Mouse (Mus musculus) heart, embryonic 11.5 days (tissue): Measurements from ENCODE around the gene Ipo9. TPM values are rescaled to one million over a fixed set of nuclear protein-coding genes. Genes with fewer than 3 reads are reported as not detected.
"Not testable (repeated sequence)": the region's sequence is repeated elsewhere in the genome, so short reads cannot be mapped to it uniquely, and the experiment has no call there.

Experiments used
- ATAC-seq: fragments of 200-750 bp; cut with Nextera tagmentation; replicated peaks from 2 replicates; pipeline ENCODE4 v1.8.0; 2017; ENCODE audit warnings: moderate library complexity; ENCODE audit not compliant: insufficient number of reproducible peaks, low FRiP score, low TSS enrichment
- H3K27ac ChIP-seq: fragments of 300-500 bp; sonication (generic); 2 replicates; pipeline ENCODE4 v1.5.1; 2014; ENCODE audit warnings: mild to moderate bottlenecking, low read depth, low read length
- H3K27me3 ChIP-seq: fragments of 300-500 bp; sonication (generic); 2 replicates; pipeline ENCODE4 v1.6.1; 2014; ENCODE audit warnings: mild to moderate bottlenecking, low read length, mixed read lengths; ENCODE audit not compliant: control insufficient read depth, insufficient read depth
- H3K36me3 ChIP-seq: fragments of 300-500 bp; sonication (generic); 2 replicates; pipeline ENCODE4 v1.6.1; 2014; ENCODE audit warnings: mild to moderate bottlenecking, low read length, moderate library complexity, mixed read lengths; ENCODE audit not compliant: control insufficient read depth, insufficient read depth
- H3K4me1 ChIP-seq: fragments of 300-500 bp; sonication (generic); 2 replicates; pipeline ENCODE4 v1.6.1; 2014; ENCODE audit warnings: low read length; ENCODE audit not compliant: control insufficient read depth, insufficient read depth
- H3K4me2 ChIP-seq: fragments of 300-500 bp; sonication (generic); 2 replicates; pipeline ENCODE4 v1.6.1; 2014; ENCODE audit warnings: mild to moderate bottlenecking, moderate library complexity
- H3K4me3 ChIP-seq: fragments of 300-500 bp; sonication (generic); 2 replicates; pipeline ENCODE4 v1.5.1; 2014; ENCODE audit warnings: low read depth, low read length
- H3K9ac ChIP-seq: fragments of 300-500 bp; sonication (generic); 2 replicates; pipeline ENCODE4 v1.6.1; 2014; ENCODE audit warnings: mild to moderate bottlenecking, low read depth, low read length, moderate library complexity
- H3K9me3 ChIP-seq: fragments of 300-500 bp; sonication (generic); replicated peaks from 2 replicates; pipeline ENCODE4 v1.6.1; 2016; ENCODE audit warnings: low read length; ENCODE audit not compliant: control insufficient read depth
- WGBS: fragments of 180-500 bp; shearing (Covaris S2); extraction: QIAGEN DNeasy Blood & Tissue Kit; methylation state at CpG from one replicate; pipeline ENCODE4 v1.1.7; 2014; ENCODE audit not compliant: insufficient replicate concordance; 5-methylcytosine and 5-hydroxymethylcytosine counted together
- polyA plus RNA-seq: library from polyadenylated mRNA; unstranded; fragments of >200 nt; fragmentation: Nextera tagmentation; extraction: Ambion mirVana; gene quantifications from 2 replicates; pipeline ENCODE4 v1.2.1, GENCODE M21; 2014

The Ipo9 gene
- polyA plus RNA-seq, 1 experiment from 2014 or later = 132 TPM

GRCm38 (mm10) chr1:135384171-135384570, 46.1 kb downstream of the Ipo9 start:
- Histone ChIP-seq H3K27ac (no peak overlapping the region), H3K27me3 (no peaks in the 10 kb centered on the region), H3K4me1 (peaks cover 6% of the 10 kb centered on the region), H3K9me3 (no peaks in the 10 kb centered on the region), H3K4me3 (no peak overlapping the region), H3K36me3 (peaks cover 35% of the 10 kb centered on the region), H3K4me2 (no peak overlapping the region), H3K9ac (no peak overlapping the region)
- WGBS = 94% methylated on average over 5 of the region's 5 CpGs
- ATAC-seq = no peak

DNA sequence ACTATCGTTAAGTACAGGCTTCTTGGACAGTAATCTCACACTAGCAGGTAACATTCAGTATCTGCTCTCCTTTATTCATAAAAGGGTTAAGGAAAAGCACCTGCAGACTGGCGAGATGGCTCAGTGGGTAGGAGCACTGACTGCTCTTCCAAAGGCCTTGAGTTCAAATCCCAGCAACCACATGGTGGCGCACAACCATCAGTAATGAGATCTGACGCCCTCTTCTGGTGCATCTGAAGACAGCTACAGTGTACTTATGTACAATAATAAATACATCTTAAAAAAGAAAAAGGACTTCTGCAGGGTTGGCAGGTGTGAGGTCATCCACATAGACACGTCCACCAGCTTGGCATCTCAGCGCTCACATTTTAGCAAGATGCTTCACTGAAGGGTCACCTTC, 48.7 kb downstream of the Ipo9 start:
- not testable (repeated sequence) for H3K27me3 ChIP-seq, H3K9me3 ChIP-seq, H3K4me3 ChIP-seq, H3K27ac ChIP-seq, H3K9ac ChIP-seq, H3K4me2 ChIP-seq, ATAC-seq
- WGBS = 54% methylated on average over 6 of the region's 6 CpGs
- Histone ChIP-seq H3K36me3 (peaks cover 24% of the 10 kb centered on the region), H3K4me1 (peaks cover 17% of the 10 kb centered on the region)

- 71% methylated on average over 15 of the region's 15 CpGs for WGBS
- no peak overlapping the region for H3K9ac ChIP-seq
- no peak overlapping the region for H3K4me2 ChIP-seq
- H3K27ac ChIP-seq = no peak overlapping the region
- H3K36me3 ChIP-seq = peaks cover 13% of the 10 kb centered on the region
- H3K27me3 ChIP-seq = no peaks in the 10 kb centered on the region
- peaks cover 19% of the 10 kb centered on the region for H3K4me1 ChIP-seq
- H3K4me3 ChIP-seq = no peak overlapping the region
- no peak for ATAC-seq
- H3K9me3 ChIP-seq = no peaks in the 10 kb centered on the region
These were observed 50.0 kb downstream of the Ipo9 start for GRCm38 (mm10) chr1:135380071-135380991.

DNA sequence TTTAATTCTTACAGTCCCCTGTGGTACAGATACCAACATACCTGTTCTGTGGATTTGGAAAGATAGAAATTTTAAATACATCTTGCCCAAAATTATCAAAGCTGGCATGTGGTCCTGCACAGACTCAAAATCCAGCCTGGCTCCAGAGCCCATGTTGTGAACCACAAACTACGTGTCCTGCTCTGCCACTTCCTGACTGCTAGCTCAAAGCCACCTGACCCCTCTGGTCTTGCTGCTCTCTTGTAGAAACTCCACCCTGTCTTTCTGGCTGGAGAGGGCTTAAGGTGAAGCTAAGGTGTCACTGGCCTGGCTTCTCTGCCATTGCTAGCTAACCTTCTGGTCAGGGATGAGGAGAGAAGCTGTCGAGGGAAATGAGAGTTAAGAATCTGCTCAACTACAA, 51.3 kb downstream of the Ipo9 start:
- Histone ChIP-seq H3K4me3 (no peak overlapping the region), H3K27me3 (no peaks in the 10 kb centered on the region), H3K36me3 (peaks cover 6% of the 10 kb centered on the region), H3K9ac (no peak overlapping the region), H3K27ac (no peak overlapping the region), H3K4me2 (no peak overlapping the region), H3K9me3 (no peaks in the 10 kb centered on the region), H3K4me1 (peaks cover 28% of the 10 kb centered on the region)
- 44% methylated on average over 2 of the region's 2 CpGs for WGBS
- ATAC-seq = no peak

- Histone ChIP-seq H3K27ac (0 out of 2 replicates have a peak overlapping the region, but pooled peaks have one; percentile 29), H3K27me3 (no peaks in the 10 kb centered on the region), H3K4me1 (peaks cover 31% of the 10 kb centered on the region), H3K36me3 (peaks cover 6% of the 10 kb centered on the region), H3K4me3 (no peak overlapping the region), H3K9ac (no peak overlapping the region), H3K9me3 (no peaks in the 10 kb centered on the region), H3K4me2 (peak overlapping the region; percentile 41)
- 44% methylated on average over 9 of the region's 9 CpGs for WGBS
- ATAC-seq = no peak
These were observed 51.7 kb downstream of the Ipo9 start for GRCm38 (mm10) chr1:135378576-135378975.

- Histone ChIP-seq H3K9ac (peak within 1 kb of the TSS; percentile 84), H3K9me3 (no peaks in the 10 kb centered on the region), H3K27ac (0 out of 2 replicates have a peak within 1 kb of the TSS, but pooled peaks have one; percentile 22), H3K4me3 (peak within 1 kb of the TSS; percentile 60), H3K4me2 (peak within 1 kb of the TSS; percentile 98), H3K27me3 (no peaks in the 10 kb centered on the region), H3K36me3 (no peaks in the 10 kb centered on the region), H3K4me1 (peaks cover 30% of the 10 kb centered on the region)
- peak; percentile 79 for ATAC-seq
- WGBS = 3% methylated on average over 38 of the region's 38 CpGs
These were observed 55.3 kb downstream of the Ipo9 start, which contains the start of gene Shisa4 for GRCm38 (mm10) chr1:135374868-135375581. TSS of gene Shisa4 (minus strand) at chr1:135375237.

DNA sequence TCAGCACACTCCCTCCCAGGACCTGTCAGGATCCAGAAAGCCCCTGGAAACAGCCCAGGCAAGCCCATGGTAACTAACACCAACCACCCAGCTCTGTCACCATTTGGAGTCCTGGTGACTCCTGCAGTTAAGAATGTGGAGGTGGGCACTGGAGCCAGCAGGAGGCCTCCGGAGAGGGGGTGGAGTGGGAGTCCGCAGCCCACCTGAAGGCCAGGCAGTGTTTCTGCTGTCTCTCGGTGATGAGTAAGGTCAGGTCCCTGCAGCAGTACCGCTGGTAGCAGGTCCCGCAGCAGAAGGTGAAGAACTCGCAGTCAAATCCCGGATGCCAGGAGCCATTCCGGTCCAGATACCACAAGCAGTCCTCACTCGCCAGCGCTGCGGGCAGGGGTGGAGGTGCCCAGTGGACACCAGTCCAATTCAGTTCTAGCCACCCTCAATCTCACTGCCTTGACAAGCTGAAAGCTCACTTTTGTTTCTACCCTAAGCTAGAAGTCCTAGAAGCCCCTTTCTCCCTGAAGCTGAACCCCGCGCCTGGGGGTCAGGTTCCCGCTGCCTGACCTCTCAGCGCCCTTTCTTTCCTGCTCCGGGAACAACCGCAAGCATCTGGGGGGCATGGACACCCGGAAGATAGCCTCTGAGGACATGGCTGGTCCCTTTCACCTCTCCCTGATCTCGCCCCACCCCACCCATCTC, 56.0 kb downstream of the Ipo9 start:
- Histone ChIP-seq H3K27ac (0 out of 2 replicates have a peak overlapping the region, but pooled peaks have one; percentile 22), H3K4me1 (peaks cover 30% of the 10 kb centered on the region), H3K27me3 (0 out of 2 replicates have a peak, but pooled peaks cover 4% of the 10 kb centered on the region), H3K9ac (peak overlapping the region; percentile 84), H3K36me3 (no peaks in the 10 kb centered on the region), H3K4me3 (peak overlapping the region; percentile 60), H3K9me3 (no peaks in the 10 kb centered on the region), H3K4me2 (peak overlapping the region; percentile 98)
- 1% methylated on average over 19 of the region's 19 CpGs for WGBS
- no peak for ATAC-seq

- WGBS = 62% methylated on average over 4 of the region's 4 CpGs
- Histone ChIP-seq H3K36me3 (no peaks in the 10 kb centered on the region), H3K4me1 (peaks cover 19% of the 10 kb centered on the region), H3K4me3 (no peak overlapping the region), H3K4me2 (no peak overlapping the region), H3K27ac (no peak overlapping the region), H3K9me3 (no peaks in the 10 kb centered on the region), H3K9ac (no peak overlapping the region), H3K27me3 (0 out of 2 replicates have a peak, but pooled peaks cover 4% of the 10 kb centered on the region)
- ATAC-seq = no peak
These were observed 57.1 kb downstream of the Ipo9 start for GRCm38 (mm10) chr1:135373171-135373677.
